Mouse (Mus musculus) myocyte (in vitro differentiated cells): ENCODE data around the gene Zfp423. TPM values are rescaled to one million over a fixed set of nuclear protein-coding genes. Genes with fewer than 3 reads are reported as not detected.

Source experiments
- H3K27me3 ChIP-seq: one replicate; pipeline ENCODE4 v1.6.1; 2011; ENCODE audit not compliant: control insufficient read depth, insufficient read depth, insufficient read length
- H3K36me3 ChIP-seq: one replicate; pipeline ENCODE4 v1.6.1; 2011; ENCODE audit not compliant: control insufficient read depth, insufficient read depth
- H3K4me2 ChIP-seq: one replicate; pipeline ENCODE4 v1.6.1; 2011; ENCODE audit warnings: low read depth, control low read depth
- H3K4me3 ChIP-seq: one replicate; pipeline ENCODE4 v1.5.1; 2011; ENCODE audit warnings: mild to moderate bottlenecking, control low read depth, moderate library complexity
- H3K79me2 ChIP-seq: one replicate; pipeline ENCODE4 v1.6.1; 2011; ENCODE audit not compliant: control insufficient read depth, insufficient read depth
- H3ac ChIP-seq: one replicate; pipeline ENCODE4 v1.6.1; 2011; ENCODE audit not compliant: control insufficient read depth, insufficient read length
- CEBPB ChIP-seq: IDR thresholded peaks from 2 replicates; pipeline ENCODE4 v1.6.1; 2011; ENCODE audit warnings: mild to moderate bottlenecking, moderate library complexity; ENCODE audit not compliant: poor library complexity, insufficient read depth, severe bottlenecking
- E2F4 ChIP-seq: IDR thresholded peaks from one replicate; pipeline ENCODE4 v1.6.1; 2011; ENCODE audit warnings: mild to moderate bottlenecking, control low read depth, moderate library complexity; ENCODE audit not compliant: insufficient read depth
- MAX ChIP-seq: IDR thresholded peaks from one replicate; pipeline ENCODE4 v1.6.1; 2011; ENCODE audit warnings: low read depth, mild to moderate bottlenecking, control low read depth
- MYOD1 ChIP-seq, 3 experiments: IDR thresholded peaks; one replicate each; pipeline ENCODE4 v1.6.1; 2011; ENCODE audit warnings: control low read depth in 2 of 3, low read depth in 2 of 3, mild to moderate bottlenecking in 2 of 3, moderate library complexity in 1 of 3; ENCODE audit not compliant: insufficient read length in 2 of 3, control insufficient read depth in 1 of 3
- MYOG ChIP-seq, 3 experiments: IDR thresholded peaks; one replicate each; pipeline ENCODE4 v1.6.1; 2011; ENCODE audit warnings: control low read depth in 2 of 3, low read depth in 2 of 3, mild to moderate bottlenecking in 2 of 3; ENCODE audit not compliant: insufficient read length in 2 of 3, control insufficient read depth in 1 of 3, insufficient read depth in 1 of 3
- POLR2A ChIP-seq: IDR thresholded peaks from one replicate; pipeline ENCODE4 v1.6.1; 2011; ENCODE audit warnings: low read depth, mild to moderate bottlenecking, control low read depth, moderate library complexity; ENCODE audit not compliant: insufficient read length
- POLR2AphosphoS2 ChIP-seq: IDR thresholded peaks from one replicate; pipeline ENCODE4 v1.6.1; 2011; ENCODE audit warnings: low read depth, control low read depth; ENCODE audit not compliant: insufficient read length
- REST ChIP-seq: IDR thresholded peaks from one replicate; pipeline ENCODE4 v1.6.1; 2011; ENCODE audit warnings: mild to moderate bottlenecking, control low read depth, moderate library complexity; ENCODE audit not compliant: insufficient read depth, insufficient read length
- SRF ChIP-seq: IDR thresholded peaks from one replicate; pipeline ENCODE4 v1.6.1; 2011; ENCODE audit warnings: low read depth; ENCODE audit not compliant: control insufficient read depth, insufficient read length
- TCF12 ChIP-seq: IDR thresholded peaks from one replicate; pipeline ENCODE4 v1.6.1; 2011; ENCODE audit warnings: mild to moderate bottlenecking, control low read depth; ENCODE audit not compliant: poor library complexity, insufficient read depth, severe bottlenecking
- TCF3 ChIP-seq: IDR thresholded peaks from one replicate; pipeline ENCODE4 v1.6.1; 2011; ENCODE audit warnings: low read depth, control low read depth; ENCODE audit not compliant: insufficient read length
- USF1 ChIP-seq: IDR thresholded peaks from one replicate; pipeline ENCODE4 v1.6.1; 2011; ENCODE audit warnings: low read depth, mild to moderate bottlenecking, control low read depth, moderate library complexity
- polyA plus RNA-seq: library from polyadenylated mRNA; unstranded; fragments of >200 nt; fragmentation: generic; extraction: Trizol; gene quantifications from one replicate; pipeline ENCODE4 v1.2.1, GENCODE M21; 2012; ENCODE audit warnings: missing spikeins

The Zfp423 gene
- polyA plus RNA-seq, 1 experiment, result 0.04 TPM

GRCm38 (mm10) chr8:87818506-87818905 is 140.9 kb downstream of the Zfp423 start:
- Histone ChIP-seq H3K4me2 (no peak overlapping the region), H3K4me3 (no peak overlapping the region), H3ac (no peak overlapping the region), H3K79me2 (no peaks in the 10 kb centered on the region), H3K36me3 (no peaks in the 10 kb centered on the region), H3K27me3 (no peaks in the 10 kb centered on the region)
- TF ChIP-seq USF1, result no peak
- no peak for TF ChIP-seq MAX
- no peak for TF ChIP-seq TCF3
- no peak for TF ChIP-seq SRF
- TF ChIP-seq MYOG (IDR thresholded peaks at IDR 0.05; ENCODE audit: control insufficient read depth in 1 of 3, insufficient read depth in 1 of 3, insufficient read length in 2 of 3, low read depth in 2 of 3), result no peak
- no peak for TF ChIP-seq POLR2AphosphoS2
- no peak for TF ChIP-seq POLR2A
- no peak for TF ChIP-seq REST
- TF ChIP-seq CEBPB, result no peak
- no peak for TF ChIP-seq MYOD1 (IDR thresholded peaks at IDR 0.05; ENCODE audit: control insufficient read depth in 1 of 3, insufficient read length in 2 of 3, low read depth in 2 of 3)
- TF ChIP-seq E2F4, result no peak
- TF ChIP-seq TCF12, result no peak

GRCm38 (mm10) chr8:87816141-87816540 is 143.3 kb downstream of the Zfp423 start:
- no peak overlapping the region for H3K4me2 ChIP-seq
- no peak overlapping the region for H3K4me3 ChIP-seq
- no peaks in the 10 kb centered on the region for H3K36me3 ChIP-seq
- peaks cover 8% of the 10 kb centered on the region for H3K27me3 ChIP-seq
- no peak overlapping the region for H3ac ChIP-seq
- no peaks in the 10 kb centered on the region for H3K79me2 ChIP-seq
- TF ChIP-seq TCF3 (no peak), USF1 (no peak), MAX (no peak), TCF12 (no peak), REST (no peak), E2F4 (no peak)

- H3ac ChIP-seq, result no peak overlapping the region
- no peaks in the 10 kb centered on the region for H3K79me2 ChIP-seq
- peaks cover 13% of the 10 kb centered on the region for H3K27me3 ChIP-seq
- no peaks in the 10 kb centered on the region for H3K36me3 ChIP-seq
- no peak for TF ChIP-seq E2F4
- TF ChIP-seq TCF12, result no peak
- no peak for TF ChIP-seq REST
- no peak for TF ChIP-seq TCF3
- TF ChIP-seq MAX, result no peak
- no peak for TF ChIP-seq MYOG (IDR thresholded peaks at IDR 0.05; ENCODE audit: control insufficient read depth in 1 of 3, insufficient read depth in 1 of 3, insufficient read length in 2 of 3, low read depth in 2 of 3)
- no peak for TF ChIP-seq CEBPB
- TF ChIP-seq POLR2AphosphoS2, result no peak
- TF ChIP-seq POLR2A, result no peak
- TF ChIP-seq MYOD1 (IDR thresholded peaks at IDR 0.05; ENCODE audit: control insufficient read depth in 1 of 3, insufficient read length in 2 of 3, low read depth in 2 of 3), result no peak
- no peak for TF ChIP-seq SRF
- TF ChIP-seq USF1, result no peak
- H3K4me2 ChIP-seq, result no peak overlapping the region
- no peak overlapping the region for H3K4me3 ChIP-seq
These were observed 146.7 kb downstream of the Zfp423 start for GRCm38 (mm10) chr8:87812661-87813060.

DNA sequence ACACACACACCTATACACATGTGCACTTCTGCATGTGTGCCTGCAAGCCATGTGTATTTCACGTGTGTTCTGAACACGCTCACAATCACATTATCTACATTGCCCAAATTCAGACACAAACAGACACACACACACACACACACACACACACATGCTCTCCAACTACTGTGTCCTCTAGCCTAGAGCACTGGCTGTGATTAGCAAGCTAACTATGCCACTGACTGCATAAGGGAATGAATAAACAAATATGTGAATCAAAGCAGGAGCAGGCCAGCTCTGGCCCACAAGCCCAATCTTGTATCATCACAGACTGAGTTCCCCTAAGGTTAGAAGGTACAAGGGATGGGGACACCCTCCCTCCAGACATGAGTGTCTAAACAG is 147.3 kb downstream of the Zfp423 start:
- H3K27me3 ChIP-seq, result peaks cover 14% of the 10 kb centered on the region
- H3K36me3 ChIP-seq, result no peaks in the 10 kb centered on the region
- no peaks in the 10 kb centered on the region for H3K79me2 ChIP-seq
- no peak overlapping the region for H3ac ChIP-seq
- TF ChIP-seq MYOD1 (IDR thresholded peaks at IDR 0.05; ENCODE audit: control insufficient read depth in 1 of 3, insufficient read length in 2 of 3, low read depth in 2 of 3) (no peak), CEBPB (no peak), MYOG (IDR thresholded peaks at IDR 0.05; ENCODE audit: control insufficient read depth in 1 of 3, insufficient read depth in 1 of 3, insufficient read length in 2 of 3, low read depth in 2 of 3) (no peak), MAX (no peak), TCF12 (no peak), POLR2AphosphoS2 (no peak), E2F4 (no peak), USF1 (no peak), POLR2A (no peak), TCF3 (no peak), SRF (no peak), REST (no peak)
- H3K4me3 ChIP-seq, result no peak overlapping the region
- no peak overlapping the region for H3K4me2 ChIP-seq
